Mouse (Mus musculus): ENCODE results near the gene Vwa8. TPM values are rescaled to one million over a fixed set of nuclear protein-coding genes. Genes with fewer than 3 reads are reported as not detected.
A peak's percentile ranks its signal among the peaks of the same experiment; 100 is the strongest.

The Vwa8 gene
- polyA plus RNA-seq, 1 experiment from 2014 or later = 8.2 TPM

DNA sequence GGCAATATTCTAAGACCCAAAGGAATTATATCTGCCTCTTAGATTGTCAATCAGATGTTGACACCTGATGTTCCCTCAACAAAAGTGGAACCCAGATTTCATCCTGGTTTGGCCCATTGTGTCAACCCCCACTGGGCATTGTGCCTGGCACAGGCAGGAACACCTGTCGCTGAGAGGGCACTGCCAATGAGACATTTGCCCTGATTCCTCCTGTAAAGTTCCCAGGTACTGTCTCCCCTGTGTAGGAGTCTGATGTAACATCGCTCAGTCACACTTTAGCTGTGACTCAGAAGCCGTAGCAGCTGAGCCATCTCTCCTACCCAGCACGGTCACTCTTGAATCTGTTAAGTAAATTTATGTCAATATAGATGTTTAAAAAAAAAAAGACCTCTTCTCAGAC, 382.8 kb downstream of the Vwa8 start:
- Histone ChIP-seq H3K9ac (no peak overlapping the region), H3K4me2 (no peak overlapping the region), H3K27me3 (no peaks in the 10 kb centered on the region), H3K4me3 (replicated peaks) (no peak overlapping the region), H3K4me1 (peaks cover 7% of the 10 kb centered on the region), H3K9me3 (no peaks in the 10 kb centered on the region), H3K36me3 (replicated peaks) (no peaks in the 10 kb centered on the region), H3K27ac (no peak overlapping the region)
- 93% methylated on average over 4 of the region's 4 CpGs for whole genome bisulfite sequencing
- no peak for ATAC-seq (ENCODE audit: low FRiP score)

DNA sequence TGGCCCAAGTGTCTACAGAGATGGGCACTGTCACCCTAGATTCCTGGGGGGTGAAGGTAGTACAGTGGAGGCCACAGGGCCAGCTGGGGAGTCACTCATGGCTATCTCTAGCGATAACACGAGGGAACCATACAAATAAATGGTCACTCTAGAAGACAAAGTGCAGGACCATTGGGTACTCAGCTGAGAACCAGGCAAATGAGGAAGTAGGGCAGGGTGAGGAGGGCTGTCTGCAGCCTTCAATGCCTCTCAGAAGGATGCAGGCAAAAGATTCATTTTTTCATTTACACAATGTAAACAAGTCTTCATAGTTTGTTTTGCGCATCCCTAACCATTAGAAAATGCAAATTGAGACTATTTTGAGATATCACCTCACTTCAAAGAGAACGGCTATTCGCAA, 384.8 kb downstream of the Vwa8 start:
- 89% methylated on average over 5 of the region's 5 CpGs for WGBS
- Histone ChIP-seq H3K4me2 (no peak overlapping the region), H3K9ac (no peak overlapping the region), H3K27ac (no peak overlapping the region), H3K4me1 (peaks cover 19% of the 10 kb centered on the region), H3K36me3 (replicated peaks) (no peaks in the 10 kb centered on the region), H3K4me3 (replicated peaks) (no peak overlapping the region), H3K9me3 (no peaks in the 10 kb centered on the region), H3K27me3 (no peaks in the 10 kb centered on the region)
- no peak for ATAC-seq (ENCODE audit: low FRiP score)

DNA sequence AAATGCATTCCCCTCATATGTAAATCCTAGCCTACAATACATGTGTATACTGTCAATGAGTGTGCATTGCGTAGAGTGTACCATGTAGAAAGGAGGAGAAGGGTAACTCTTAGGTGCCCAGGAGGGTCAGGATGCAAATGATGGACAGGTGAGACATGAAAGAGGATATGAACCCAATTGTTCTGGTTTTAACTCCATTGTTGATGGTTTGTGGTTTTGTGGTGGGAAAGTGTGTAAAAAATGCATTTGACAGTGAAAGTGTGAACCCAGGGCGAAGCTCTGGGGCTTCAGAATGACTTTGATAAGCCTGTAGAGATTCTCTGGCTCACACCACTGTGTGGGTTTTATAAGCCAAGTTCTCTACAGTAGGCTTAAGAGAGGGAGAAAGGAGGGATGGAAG, 385.7 kb downstream of the Vwa8 start:
- WGBS = 96% methylated on average over 2 of the region's 2 CpGs
- no peak for ATAC-seq (ENCODE audit: low FRiP score)
- Histone ChIP-seq H3K9me3 (no peaks in the 10 kb centered on the region), H3K4me1 (peaks cover 17% of the 10 kb centered on the region), H3K36me3 (replicated peaks) (no peaks in the 10 kb centered on the region), H3K4me2 (no peak overlapping the region), H3K9ac (no peak overlapping the region), H3K27me3 (no peaks in the 10 kb centered on the region), H3K4me3 (replicated peaks) (no peak overlapping the region), H3K27ac (no peak overlapping the region)

DNA sequence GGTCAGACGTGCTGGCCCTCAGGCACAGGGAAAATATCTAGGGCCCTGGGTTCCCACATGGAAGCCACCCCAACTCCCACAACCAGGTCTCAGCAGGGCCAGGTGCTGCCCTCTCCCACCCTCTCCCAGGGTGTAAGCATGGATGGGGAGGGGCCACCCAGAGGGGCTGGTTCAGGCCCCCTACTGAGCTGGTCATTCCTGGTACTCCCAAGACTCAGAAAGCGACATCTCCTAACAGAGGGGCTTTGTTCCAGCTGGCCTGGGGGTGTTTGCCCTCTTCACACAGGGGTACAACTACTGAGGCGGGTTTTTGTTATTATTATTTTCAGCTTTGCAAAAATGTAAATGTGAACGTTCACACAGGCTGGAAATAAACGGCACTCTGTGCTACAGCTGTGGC, 386.3 kb downstream of the Vwa8 start:
- H3K4me2 ChIP-seq = no peak overlapping the region
- peaks cover 16% of the 10 kb centered on the region for H3K4me1 ChIP-seq
- H3K9me3 ChIP-seq = 0 out of 2 replicates have a peak, but pooled peaks cover under 1% of the 10 kb centered on the region
- ATAC-seq (ENCODE audit: low FRiP score) = no peak
- H3K9ac ChIP-seq = no peak overlapping the region
- H3K36me3 ChIP-seq (replicated peaks) = no peaks in the 10 kb centered on the region
- no peak overlapping the region for H3K4me3 ChIP-seq (replicated peaks)
- H3K27me3 ChIP-seq = no peaks in the 10 kb centered on the region
- WGBS = 58% methylated on average over 5 of the region's 5 CpGs
- H3K27ac ChIP-seq = no peak overlapping the region

DNA sequence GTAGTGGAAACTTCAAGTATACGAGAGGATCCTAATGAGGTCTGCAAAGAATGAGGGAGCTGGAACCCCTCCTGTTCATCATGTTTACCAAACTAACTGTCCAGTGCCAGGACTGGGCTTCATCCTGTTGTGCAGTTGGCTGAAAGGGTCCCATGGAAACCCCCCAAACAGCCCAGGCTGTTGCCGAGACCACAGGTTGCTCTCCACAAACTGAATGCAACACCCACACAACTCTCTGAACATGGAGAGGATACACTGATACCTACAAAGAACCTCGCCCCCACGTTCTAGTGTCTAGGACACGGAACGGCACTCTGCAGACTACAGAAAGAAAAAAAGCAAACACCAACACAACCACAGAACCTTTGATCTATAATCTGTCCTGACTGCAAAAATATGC, 387.4 kb downstream of the Vwa8 start:
- H3K27ac ChIP-seq = no peak overlapping the region

DNA sequence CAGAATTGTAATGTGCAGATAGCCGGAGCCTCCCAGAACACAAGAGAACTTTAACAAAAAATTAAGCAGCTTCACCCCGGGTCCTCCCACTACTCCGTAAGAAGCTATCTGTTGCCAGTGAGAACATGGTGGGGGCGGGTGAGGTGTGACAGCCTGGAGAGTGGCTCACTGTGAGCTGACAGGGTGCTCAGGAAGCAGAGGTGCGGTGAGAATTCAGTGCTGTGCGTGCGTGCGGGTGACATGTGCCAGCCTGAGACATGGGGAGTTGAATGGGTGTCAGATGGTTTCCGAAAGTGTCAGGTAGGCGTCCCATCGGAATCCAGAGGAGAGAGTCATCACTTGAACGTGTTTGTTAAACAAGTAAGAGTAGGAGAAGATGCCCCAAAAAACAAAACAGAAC, 390.6 kb downstream of the Vwa8 start:
- H3K27ac ChIP-seq = no peak overlapping the region
- ATAC-seq (ENCODE audit: low FRiP score) = no peak
- 91% methylated on average over 12 of the region's 12 CpGs for WGBS
- H3K36me3 ChIP-seq (replicated peaks) = no peaks in the 10 kb centered on the region
- 0 out of 2 replicates have a peak, but pooled peaks cover 4% of the 10 kb centered on the region for H3K9me3 ChIP-seq
- H3K27me3 ChIP-seq = no peaks in the 10 kb centered on the region
- no peak overlapping the region for H3K4me3 ChIP-seq (replicated peaks)
- no peak overlapping the region for H3K4me2 ChIP-seq
- peaks cover 22% of the 10 kb centered on the region for H3K4me1 ChIP-seq
- no peak overlapping the region for H3K9ac ChIP-seq

More for the DNA sequence above, 387.4 kb downstream of the Vwa8 start:
- Histone ChIP-seq H3K4me2 (no peak overlapping the region), H3K9me3 (0 out of 2 replicates have a peak, but pooled peaks cover 4% of the 10 kb centered on the region), H3K27me3 (no peaks in the 10 kb centered on the region), H3K36me3 (replicated peaks) (no peaks in the 10 kb centered on the region), H3K4me1 (peaks cover 16% of the 10 kb centered on the region), H3K4me3 (replicated peaks) (no peak overlapping the region), H3K9ac (no peak overlapping the region)
- 84% methylated on average over 6 of the region's 6 CpGs for WGBS
- ATAC-seq (ENCODE audit: low FRiP score) = no peak

DNA sequence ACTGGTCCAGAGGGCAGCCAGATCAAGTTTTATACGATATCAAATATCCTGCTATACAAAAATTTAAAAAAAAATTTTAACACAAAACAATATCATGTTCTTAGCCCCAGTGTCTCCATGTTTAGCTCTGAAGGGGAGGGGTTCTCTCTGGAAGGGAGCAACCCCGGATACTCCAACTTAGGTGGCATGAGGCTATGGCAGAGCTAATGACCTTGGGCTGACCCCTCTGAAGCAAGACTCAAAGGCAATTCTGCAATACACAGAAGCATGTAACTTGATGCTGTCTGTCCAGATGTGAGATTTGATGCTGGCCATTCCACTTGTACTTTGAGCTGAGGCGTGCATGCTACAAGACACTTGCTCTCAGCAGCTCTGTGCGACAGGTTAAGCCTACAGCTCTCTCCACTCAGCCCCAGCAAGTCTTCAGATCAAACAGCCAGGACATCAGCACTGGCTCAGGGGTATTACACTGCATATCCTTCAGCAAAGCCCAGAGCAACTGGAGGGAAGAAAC, 392.3 kb downstream of the Vwa8 start:
- Histone ChIP-seq H3K4me1 (peaks cover 20% of the 10 kb centered on the region), H3K27ac (no peak overlapping the region), H3K4me2 (no peak overlapping the region), H3K36me3 (replicated peaks) (no peaks in the 10 kb centered on the region), H3K27me3 (no peaks in the 10 kb centered on the region), H3K9me3 (0 out of 2 replicates have a peak, but pooled peaks cover 4% of the 10 kb centered on the region), H3K9ac (no peak overlapping the region), H3K4me3 (replicated peaks) (no peak overlapping the region)
- WGBS = 84% methylated on average over 4 of the region's 4 CpGs
- no peak for ATAC-seq (ENCODE audit: low FRiP score)

DNA sequence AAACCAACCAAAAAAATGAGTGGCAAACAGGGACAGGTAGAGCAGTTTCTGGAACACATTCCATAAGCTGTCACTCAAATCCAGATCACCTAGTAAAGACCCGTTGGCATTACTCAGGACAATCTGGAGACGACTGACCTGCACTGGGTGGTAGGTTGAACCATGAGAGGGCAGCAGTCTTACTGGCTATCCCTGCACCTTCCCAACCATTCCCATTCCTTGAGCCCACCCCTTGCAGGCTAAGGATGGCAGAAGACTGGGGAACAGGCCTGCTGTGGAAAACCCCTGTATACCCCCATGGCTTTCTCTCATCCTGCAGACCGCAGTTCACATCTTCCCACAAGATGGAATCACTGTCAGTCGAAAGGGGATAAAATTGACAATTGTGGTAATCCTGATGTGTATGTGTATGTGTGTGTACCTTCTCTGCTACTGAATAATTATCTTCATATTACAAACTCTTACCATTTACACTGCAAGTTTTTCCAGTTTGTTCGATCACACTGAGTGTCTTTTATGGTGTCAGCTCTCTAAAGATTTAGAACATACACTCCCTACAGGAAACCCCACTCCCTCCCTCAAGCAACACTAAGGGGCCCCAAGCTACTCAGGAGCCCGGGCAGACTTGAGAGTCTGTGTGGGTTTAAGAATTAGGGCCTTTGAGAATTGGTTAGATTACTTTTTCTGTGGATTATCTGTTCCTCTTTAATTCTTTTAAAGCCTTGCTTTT, 393.0 kb downstream of the Vwa8 start:
- 0 out of 2 replicates have a peak, but pooled peaks cover 4% of the 10 kb centered on the region for H3K9me3 ChIP-seq
- H3K9ac ChIP-seq = no peak overlapping the region
- H3K4me1 ChIP-seq = peaks cover 18% of the 10 kb centered on the region
- H3K27ac ChIP-seq = no peak overlapping the region
- no peaks in the 10 kb centered on the region for H3K27me3 ChIP-seq
- no peak overlapping the region for H3K4me2 ChIP-seq
- no peaks in the 10 kb centered on the region for H3K36me3 ChIP-seq (replicated peaks)
- H3K4me3 ChIP-seq (replicated peaks) = no peak overlapping the region
- ATAC-seq (ENCODE audit: low FRiP score) = no peak
- 83% methylated on average over 6 of the region's 6 CpGs for WGBS

DNA sequence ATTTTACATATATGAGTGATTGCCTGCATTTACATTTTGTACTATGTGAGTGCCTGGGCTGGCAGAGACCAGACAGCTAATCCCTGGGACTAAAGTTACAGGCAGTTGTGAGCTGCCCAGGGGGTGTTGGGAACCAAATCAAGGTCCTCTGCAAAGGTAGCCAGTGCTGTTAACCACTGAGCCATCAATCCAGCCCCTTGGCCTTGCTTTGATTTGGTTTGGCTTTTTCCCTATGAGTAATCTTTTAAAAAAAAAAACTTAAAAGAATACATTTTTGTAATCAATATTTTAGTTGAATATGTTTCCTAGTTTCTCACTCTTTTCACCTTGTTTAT, 393.5 kb downstream of the Vwa8 start:
- no peak overlapping the region for H3K9ac ChIP-seq
- no peak for ATAC-seq (ENCODE audit: low FRiP score)
- H3K4me1 ChIP-seq = peaks cover 13% of the 10 kb centered on the region
- no peaks in the 10 kb centered on the region for H3K36me3 ChIP-seq (replicated peaks)
- H3K4me3 ChIP-seq (replicated peaks) = no peak overlapping the region
- no peak overlapping the region for H3K4me2 ChIP-seq
- H3K27ac ChIP-seq = no peak overlapping the region
- no peaks in the 10 kb centered on the region for H3K27me3 ChIP-seq
- 0 out of 2 replicates have a peak, but pooled peaks cover 4% of the 10 kb centered on the region for H3K9me3 ChIP-seq

DNA sequence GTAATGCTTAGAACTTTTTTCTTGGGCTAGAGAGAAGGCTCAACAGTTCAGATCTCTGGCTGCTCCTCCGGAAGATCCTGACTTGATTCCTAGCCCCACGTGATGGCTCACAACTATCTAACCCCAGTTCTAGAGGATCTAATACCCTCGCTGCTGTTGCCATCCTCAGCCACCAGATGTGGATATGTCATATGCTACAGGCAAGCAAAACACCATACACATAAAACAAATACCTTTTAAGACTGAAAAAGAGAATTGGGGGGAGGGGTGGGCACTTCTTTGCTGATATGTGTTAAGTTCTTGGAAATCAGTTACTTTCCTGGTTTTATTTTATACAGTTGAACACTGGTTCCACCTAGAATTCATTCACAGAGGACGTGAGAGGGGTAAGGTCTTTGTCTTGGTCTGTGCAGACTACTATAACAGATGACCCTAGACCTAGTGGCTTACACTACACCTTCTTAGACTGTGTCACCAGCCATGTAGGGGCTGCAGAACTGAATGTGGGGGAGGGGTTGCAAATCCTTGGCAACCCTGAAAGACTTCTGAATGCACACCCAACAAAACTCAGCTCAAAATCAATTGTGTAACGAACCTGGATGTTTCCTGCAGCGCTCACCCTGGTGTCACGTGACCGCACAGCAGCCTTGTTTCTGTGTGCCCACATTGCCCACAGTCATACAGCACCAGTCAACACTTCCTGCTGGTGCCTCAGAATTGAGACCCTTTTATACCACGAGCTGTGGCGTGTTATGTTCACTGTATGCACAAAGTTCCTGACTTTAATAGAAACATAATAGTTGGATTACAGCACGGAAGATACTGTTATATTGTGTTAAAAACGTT, 394.4 kb downstream of the Vwa8 start:
- H3K27ac ChIP-seq = no peak overlapping the region
- H3K36me3 ChIP-seq (replicated peaks) = no peaks in the 10 kb centered on the region
- no peak overlapping the region for H3K9ac ChIP-seq
- H3K4me1 ChIP-seq = peaks cover 8% of the 10 kb centered on the region; the same call in 1 of the 2 replicates
- H3K9me3 ChIP-seq = 0 out of 2 replicates have a peak, but pooled peaks cover 4% of the 10 kb centered on the region
- H3K4me2 ChIP-seq = no peak overlapping the region
- WGBS = 80% methylated on average over 12 of the region's 12 CpGs
- no peaks in the 10 kb centered on the region for H3K27me3 ChIP-seq
- H3K4me3 ChIP-seq (replicated peaks) = no peak overlapping the region
- no peak for ATAC-seq (ENCODE audit: low FRiP score)

DNA sequence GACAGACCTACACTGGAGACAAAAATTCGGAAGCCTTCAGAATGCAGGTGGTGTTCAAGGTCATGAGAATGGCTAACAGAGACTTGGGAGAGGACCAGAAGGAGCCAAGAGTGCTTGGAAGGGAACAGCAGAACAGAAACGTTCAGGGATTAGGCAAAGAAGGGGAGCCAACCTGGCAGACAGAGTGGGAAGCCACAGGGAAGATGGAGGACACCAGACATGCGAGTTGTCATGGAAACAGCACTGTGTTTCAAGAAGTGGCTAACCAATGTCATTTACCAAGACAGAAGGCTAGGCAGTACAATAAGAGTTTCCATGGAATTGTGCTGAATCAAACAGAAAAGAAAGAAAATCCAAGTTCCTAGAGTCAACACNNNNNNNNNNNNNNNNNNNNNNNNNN, 395.7 kb downstream of the Vwa8 start:
- ATAC-seq (ENCODE audit: low FRiP score) = 0 out of 2 replicates have a peak, but pooled peaks have one; percentile 30
- H3K4me2 ChIP-seq = no peak overlapping the region
- WGBS = 65% methylated on average over 3 of the region's 3 CpGs

DNA sequence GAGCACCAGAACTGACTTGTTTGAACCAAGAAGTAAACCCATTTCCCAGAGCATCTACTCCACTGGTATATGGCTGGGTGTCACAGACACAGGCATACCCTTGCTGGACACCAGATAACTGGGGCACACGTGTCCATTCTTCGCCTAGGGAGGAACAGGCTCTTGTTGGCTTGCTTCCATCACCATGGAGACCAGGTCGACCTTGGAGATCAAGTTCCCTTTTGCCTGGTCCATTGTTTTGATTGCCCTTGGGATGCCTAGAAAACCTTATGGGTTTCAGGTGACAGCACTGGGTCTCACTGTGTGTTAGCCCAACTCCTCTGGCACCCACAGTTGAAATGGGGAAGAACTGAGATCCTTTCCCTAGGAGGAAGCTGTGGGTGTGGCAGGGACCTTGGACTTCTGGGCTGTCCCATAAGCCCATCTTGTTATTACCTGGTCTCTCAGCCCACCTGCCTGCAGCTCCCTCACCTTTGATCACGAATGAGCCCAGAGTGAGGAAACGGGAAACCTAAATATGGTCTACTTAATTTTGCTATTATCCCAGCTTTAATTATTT, 403.0 kb downstream of the Vwa8 start:
- ATAC-seq (ENCODE audit: low FRiP score) = no peak
- Histone ChIP-seq H3K9ac (no peak overlapping the region), H3K27me3 (no peaks in the 10 kb centered on the region), H3K4me3 (replicated peaks) (no peak overlapping the region), H3K9me3 (no peaks in the 10 kb centered on the region), H3K4me2 (no peak overlapping the region), H3K4me1 (no peaks in the 10 kb centered on the region), H3K27ac (no peak overlapping the region), H3K36me3 (replicated peaks) (no peaks in the 10 kb centered on the region)
- WGBS = 78% methylated on average over 5 of the region's 5 CpGs

More for the DNA sequence above, 395.7 kb downstream of the Vwa8 start:
- H3K9ac ChIP-seq = no peak overlapping the region
- H3K9me3 ChIP-seq = 0 out of 2 replicates have a peak, but pooled peaks cover 4% of the 10 kb centered on the region
- peaks cover 8% of the 10 kb centered on the region; the same call in 1 of the 2 replicates for H3K4me1 ChIP-seq
- H3K27me3 ChIP-seq = no peaks in the 10 kb centered on the region
- H3K27ac ChIP-seq = no peak overlapping the region
- no peak overlapping the region for H3K4me3 ChIP-seq (replicated peaks)
- H3K36me3 ChIP-seq (replicated peaks) = no peaks in the 10 kb centered on the region
